Mouse (Mus musculus): Measurements from ENCODE around the gene Capza3.

The Capza3 gene

DNA sequence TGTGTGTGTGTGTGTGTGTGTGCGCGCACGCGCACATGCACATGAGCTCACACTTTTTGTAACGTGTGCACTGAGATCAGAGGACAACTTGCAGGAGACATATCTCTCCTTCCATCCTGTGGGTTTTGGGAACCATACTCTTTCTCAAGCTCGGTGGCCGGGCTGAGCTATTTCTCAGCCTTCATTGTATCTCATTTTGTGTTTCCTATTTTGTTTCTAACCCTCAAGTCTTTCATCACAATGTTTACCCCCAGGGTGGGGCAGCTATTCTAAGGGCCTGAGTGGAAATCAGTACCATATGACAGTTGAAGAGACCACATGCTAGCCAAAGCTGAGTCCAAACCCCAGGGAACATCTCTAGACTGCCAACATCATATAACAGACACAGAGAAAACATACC lies at the start of gene Capza3:
Gene Capza3 (plus strand): TSS at position 301 of the 400 bp plus-strand sequence.
- DNase-seq (ENCODE audit: low spot score): no peak

DNA sequence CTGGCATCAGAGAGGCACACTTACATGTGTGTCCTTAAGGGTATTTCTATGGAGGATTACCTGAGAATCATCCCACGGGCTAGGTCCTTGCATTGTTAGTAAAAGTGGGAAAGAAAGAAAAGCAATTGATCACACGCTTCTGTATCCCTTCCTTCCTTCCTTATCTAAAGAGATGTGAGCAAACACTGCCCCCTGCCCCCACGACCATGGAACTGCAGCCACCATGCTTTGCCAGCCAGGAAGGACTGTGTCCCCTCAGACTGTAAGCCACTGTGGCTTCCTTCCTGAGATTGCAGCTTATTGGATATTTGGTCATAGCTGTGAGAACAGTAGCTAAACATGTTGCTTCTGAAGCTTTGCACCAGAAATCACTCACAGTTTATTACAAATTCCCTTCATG lies 35.9 kb upstream of the Capza3 start:
- no peak for DNase-seq (ENCODE audit: low spot score)

DNA sequence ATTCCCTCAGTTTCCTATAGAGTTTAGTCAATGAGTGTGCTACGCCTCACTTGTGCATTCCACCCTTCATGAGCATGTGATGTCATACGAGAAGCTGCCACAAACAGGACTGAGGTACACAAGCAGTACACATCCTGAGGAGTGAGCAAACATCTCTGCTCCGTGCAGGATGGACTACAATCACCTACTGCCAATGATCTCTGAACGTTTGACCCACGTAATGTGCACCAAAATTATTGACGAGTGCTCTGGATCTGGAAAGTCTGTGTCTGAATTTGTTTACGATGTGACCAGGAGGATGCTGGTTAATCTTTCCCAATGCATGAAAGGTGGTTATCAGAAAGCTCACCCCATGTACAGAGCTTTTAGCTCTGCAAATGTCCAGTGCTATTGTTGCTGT lies 16.6 kb upstream of the Capza3 start:
- no peak for DNase-seq (ENCODE audit: low spot score)

DNA sequence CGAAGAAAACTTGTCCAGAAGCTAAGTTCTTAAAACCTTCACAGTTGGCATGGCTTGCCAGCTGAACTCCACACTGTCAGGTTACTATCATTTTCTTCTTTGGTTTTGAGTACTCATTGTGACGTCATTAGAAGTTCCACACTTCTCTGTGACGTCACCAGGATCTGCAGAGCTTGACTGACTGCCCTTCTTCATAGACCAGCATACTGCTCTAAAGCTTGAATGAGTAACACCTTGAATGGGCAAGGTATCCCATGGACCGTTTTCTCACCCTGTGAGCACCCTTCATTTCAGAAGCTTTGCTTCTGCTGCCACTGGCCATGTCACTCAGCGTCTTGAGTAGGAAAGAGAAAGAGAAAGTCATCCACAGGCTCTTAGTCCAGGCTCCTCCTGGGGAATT lies 305 bp downstream of the Capza3 start, which contains the start of gene Plcz1:
Gene Plcz1 (minus strand): TSS at position 101 of the 400 bp plus-strand sequence.
- DNase-seq (ENCODE audit: low spot score): no peak

DNA sequence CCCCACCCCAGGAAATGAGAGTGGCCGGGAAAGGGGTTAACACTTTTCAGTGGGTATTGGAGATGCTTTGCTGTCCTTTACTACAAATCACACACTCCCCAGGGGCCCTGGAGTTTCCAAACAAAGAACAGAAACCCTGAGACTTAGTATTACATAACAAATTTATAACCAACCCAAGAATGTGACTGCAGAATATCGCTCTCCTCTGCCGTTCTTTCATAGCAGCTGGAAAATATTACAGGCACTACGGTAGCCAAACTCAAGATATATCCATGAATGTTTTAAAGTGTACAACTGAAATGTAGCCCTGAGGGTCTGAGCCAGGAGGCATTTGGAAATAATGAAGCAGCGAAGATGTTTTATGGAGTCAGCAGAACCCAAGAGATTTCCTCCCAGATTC lies 10.4 kb downstream of the Capza3 start:
- no peak for DNase-seq (ENCODE audit: low spot score)

DNA sequence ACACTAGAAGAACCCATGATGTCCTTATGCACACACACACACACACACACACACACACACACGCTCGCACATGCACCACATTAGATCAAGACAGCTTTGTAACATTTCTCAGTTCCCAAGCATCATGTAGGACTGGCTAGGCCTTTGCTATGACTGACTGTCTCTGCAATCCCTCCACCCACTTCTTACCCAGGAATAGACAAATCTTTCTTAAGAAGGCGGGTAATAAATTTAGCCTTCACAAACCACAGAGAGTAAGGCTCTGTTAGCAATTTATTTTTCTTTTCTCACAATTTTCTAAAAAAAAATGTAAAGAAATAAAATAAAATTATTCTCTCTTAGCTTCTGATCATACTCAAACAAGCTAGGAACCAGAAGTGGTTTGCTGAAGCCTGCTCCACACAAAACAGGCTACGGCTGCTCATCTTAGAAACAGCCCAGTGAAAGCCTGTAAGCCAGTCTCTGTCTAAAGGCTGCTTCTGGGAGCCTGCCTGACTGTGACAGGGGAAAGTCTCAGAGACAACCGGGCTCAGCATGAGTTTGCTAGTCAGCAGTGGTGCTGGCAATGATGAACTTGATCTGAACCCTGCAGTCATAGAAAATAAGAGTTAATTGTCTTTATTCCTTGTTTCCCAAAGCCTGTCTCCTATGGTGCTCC lies 13.3 kb downstream of the Capza3 start:
- DNase-seq (ENCODE audit: low spot score): no peak

DNA sequence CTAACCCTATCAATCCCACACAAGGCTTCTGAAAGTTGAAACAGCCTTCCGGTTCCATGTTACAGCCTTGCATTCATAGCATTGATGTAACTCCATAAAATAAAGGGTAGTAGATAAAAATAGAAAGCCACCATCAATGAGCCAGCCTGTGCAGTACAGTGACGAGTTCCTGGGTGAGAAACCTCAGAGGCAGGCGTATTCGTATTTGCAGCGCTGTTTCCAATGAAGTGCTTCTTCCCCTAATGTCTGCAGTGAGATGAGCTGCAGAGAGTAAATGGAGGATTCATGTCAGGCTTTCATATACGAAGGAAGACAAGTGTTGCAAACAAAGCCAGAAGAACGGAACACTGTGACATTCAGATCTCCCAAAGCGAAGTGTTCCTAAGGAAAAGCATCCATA lies 28.1 kb downstream of the Capza3 start:
- DNase-seq (ENCODE audit: low spot score): no peak

DNA sequence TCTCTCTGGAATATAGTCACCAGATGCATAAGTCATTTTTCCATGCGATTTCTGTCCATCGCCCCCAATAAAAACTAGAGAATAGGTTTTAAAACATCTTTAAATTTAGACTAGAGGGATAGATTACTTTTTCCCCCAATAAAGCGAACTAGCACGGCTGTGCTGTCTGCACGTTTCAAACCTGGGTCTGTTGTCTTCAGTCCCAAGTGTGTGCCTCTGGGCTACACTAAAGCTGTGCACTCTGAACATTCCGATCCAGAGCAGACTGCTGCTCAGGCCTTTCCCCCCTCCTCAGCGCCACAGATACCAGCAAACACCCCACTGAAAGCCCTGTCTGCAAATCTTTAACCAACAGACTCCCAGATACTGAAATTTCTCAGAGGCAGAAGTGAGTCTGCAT lies 39.9 kb downstream of the Capza3 start:
- no peak for DNase-seq (ENCODE audit: low spot score)

DNA sequence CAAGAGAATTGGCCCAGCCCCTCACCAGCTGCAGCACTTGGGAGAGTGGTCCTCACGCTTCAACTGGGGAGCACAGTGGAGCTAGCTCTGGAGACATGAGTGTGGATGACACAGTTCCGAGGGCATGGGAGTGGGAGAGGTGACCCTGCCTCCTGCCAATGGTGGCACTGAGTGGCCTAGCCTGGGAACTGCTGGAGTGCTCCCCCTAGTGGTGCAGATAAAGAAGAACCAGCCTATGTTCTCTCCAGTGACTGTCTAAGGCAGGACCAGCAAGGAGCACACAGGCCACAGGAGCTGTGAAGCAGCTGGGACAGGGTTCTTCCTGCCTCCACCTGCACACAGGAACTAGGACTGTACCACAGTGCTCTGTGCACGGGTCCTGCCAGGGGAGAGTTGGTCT lies 40.7 kb downstream of the Capza3 start:
- DNase-seq (ENCODE audit: low spot score): no peak

DNA sequence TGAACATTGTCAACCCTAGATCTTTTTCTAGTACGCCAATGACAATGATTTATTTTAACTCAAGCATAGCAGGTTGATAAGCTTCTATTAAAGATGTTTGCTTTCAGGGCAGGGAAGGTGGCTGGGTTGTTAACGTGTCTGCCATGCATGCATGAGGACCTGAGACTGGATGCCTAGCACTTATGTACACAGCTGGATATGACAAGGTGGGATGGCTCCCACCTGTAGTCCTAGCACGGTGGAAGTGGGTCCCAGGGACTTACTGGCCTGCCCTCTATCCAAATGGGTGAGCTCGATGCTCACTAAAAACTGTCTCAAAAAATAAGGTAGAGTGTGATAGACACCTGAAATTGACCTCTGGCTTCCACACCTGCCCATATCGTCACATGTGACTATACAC lies 48.8 kb downstream of the Capza3 start:
- no peak for DNase-seq (ENCODE audit: low spot score)
